Mouse (Mus musculus): Measurements from ENCODE around the gene Nras.

- TF ChIP-seq CTCF (IDR thresholded peaks at IDR 0.05; ENCODE audit: borderline replicate concordance, insufficient read depth, low read depth, low read length) (no peak), POLR2A (IDR thresholded peaks at IDR 0.05; ENCODE audit: borderline replicate concordance, insufficient read depth, low read length) (no peak)
Measured at GRCm38 (mm10) chr3:103019462-103019861, 38.6 kb upstream of the Nras start.
